Mouse (Mus musculus) liver, embryonic 16.5 days (tissue): ENCODE data around the gene Olfr703. TPM values are rescaled to one million over a fixed set of nuclear protein-coding genes. Genes with fewer than 3 reads are reported as not detected.

Experiments
- ATAC-seq: fragments of 200-750 bp; cut with Nextera tagmentation; 2 replicates; pipeline ENCODE4 v1.8.0; 2017; ENCODE audit warnings: low read depth, mild to moderate bottlenecking, moderate number of reproducible peaks, moderate library complexity
- H3K27ac ChIP-seq: fragments of 300-500 bp; sonication (generic); 2 replicates; pipeline ENCODE4 v1.5.1; 2014; ENCODE audit warnings: mild to moderate bottlenecking, low read length
- H3K27me3 ChIP-seq: fragments of 300-500 bp; sonication (generic); 2 replicates; pipeline ENCODE4 v1.6.1; 2014; ENCODE audit warnings: low read depth, low read length, mixed read lengths; ENCODE audit not compliant: control insufficient read depth, insufficient read depth
- H3K36me3 ChIP-seq: fragments of 300-500 bp; sonication (generic); 2 replicates; pipeline ENCODE4 v1.6.1; 2014; ENCODE audit warnings: mild to moderate bottlenecking; ENCODE audit not compliant: control insufficient read depth, insufficient read depth
- H3K4me1 ChIP-seq: fragments of 300-500 bp; sonication (generic); 2 replicates; pipeline ENCODE4 v1.6.1; 2014; ENCODE audit warnings: low read depth, low read length, mixed read lengths; ENCODE audit not compliant: control insufficient read depth
- H3K4me2 ChIP-seq: fragments of 300-500 bp; sonication (generic); 2 replicates; pipeline ENCODE4 v1.6.1; 2014; ENCODE audit warnings: low read depth, low read length, mixed read lengths
- H3K4me3 ChIP-seq: fragments of 300-500 bp; sonication (generic); 2 replicates; pipeline ENCODE4 v1.5.1; 2014; ENCODE audit warnings: low read depth, mild to moderate bottlenecking, low read length
- H3K9ac ChIP-seq: fragments of 300-500 bp; sonication (generic); 2 replicates; pipeline ENCODE4 v1.6.1; 2014; ENCODE audit warnings: low read depth, low read length
- H3K9me3 ChIP-seq: fragments of 300-500 bp; sonication (generic); replicated peaks from 2 replicates; pipeline ENCODE4 v1.6.1; 2016; ENCODE audit warnings: low read length; ENCODE audit not compliant: control insufficient read depth
- WGBS: fragments of 180-500 bp; shearing (Covaris S2); extraction: QIAGEN DNeasy Blood & Tissue Kit; methylation state at CpG from one replicate; pipeline ENCODE4 v1.1.7; 2014; ENCODE audit not compliant: insufficient replicate concordance; 5-methylcytosine and 5-hydroxymethylcytosine counted together
- polyA plus RNA-seq: library from polyadenylated mRNA; unstranded; fragments of >200 nt; fragmentation: Nextera tagmentation; extraction: Ambion mirVana; gene quantifications from 2 replicates; pipeline ENCODE4 v1.2.1, GENCODE M21; 2015

Gene Olfr703
- not detected in 2 replicates for polyA plus RNA-seq

DNA sequence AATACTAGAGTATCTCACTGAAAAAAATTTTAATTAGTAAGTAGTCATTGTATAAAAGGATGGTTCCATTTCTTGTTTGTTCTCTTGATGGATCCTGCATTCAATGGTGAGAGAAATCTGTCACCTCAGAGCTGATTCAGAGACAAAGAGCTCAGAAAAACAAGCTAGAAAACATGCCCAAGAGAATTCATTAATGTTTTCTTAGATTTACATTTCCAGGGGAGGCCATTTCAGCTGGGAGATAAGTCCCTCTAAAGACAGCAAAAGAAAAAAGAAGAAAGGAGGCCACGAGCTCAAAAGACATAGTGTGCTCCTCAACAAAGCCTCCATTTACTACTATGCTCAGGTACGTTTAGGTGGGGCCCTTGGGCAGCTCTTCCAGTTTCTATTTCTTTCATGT, at the start of gene Olfr703:
TSS of gene Olfr703 (plus strand) at position 301 of the 400 bp plus-strand sequence.
- H3K4me2 ChIP-seq = no peak within 1 kb of the TSS
- WGBS = 35% methylated on average over 2 of the region's 2 CpGs
- H3K27ac ChIP-seq = no peak within 1 kb of the TSS
- no peaks in the 10 kb centered on the region for H3K9me3 ChIP-seq
- H3K4me3 ChIP-seq = no peak within 1 kb of the TSS
- H3K9ac ChIP-seq = no peak within 1 kb of the TSS
- no peaks in the 10 kb centered on the region for H3K4me1 ChIP-seq
- ATAC-seq = no peak
- H3K36me3 ChIP-seq = no peaks in the 10 kb centered on the region
- H3K27me3 ChIP-seq = no peaks in the 10 kb centered on the region

DNA sequence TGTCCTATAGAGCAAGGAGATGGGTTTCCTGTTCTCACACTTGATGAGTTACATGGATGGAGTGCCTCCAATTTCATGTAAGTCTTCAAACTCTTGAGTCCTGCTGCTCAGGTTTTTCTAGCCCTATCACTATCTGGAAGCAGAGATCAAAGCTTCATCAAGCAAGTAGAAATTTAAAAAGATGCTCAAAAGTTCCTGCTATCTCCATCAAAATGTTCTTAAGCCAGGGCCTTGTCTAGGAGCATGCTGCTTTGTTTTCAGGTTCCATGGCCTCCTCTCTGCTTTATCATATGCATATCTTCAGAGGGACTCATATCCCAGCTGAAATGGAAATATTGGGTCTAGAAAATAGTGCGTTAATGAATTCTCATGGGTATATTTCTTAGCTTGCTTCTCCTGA, 34.4 kb upstream of the Olfr703 start, which contains the start of gene Olfr700:
TSS of gene Olfr700 (minus strand) at position 101 of the 400 bp plus-strand sequence.
- no peak within 1 kb of the TSS for H3K27ac ChIP-seq
- WGBS = 67% methylated on average over 1 of the region's 1 CpGs
- no peak within 1 kb of the TSS for H3K4me2 ChIP-seq
- H3K36me3 ChIP-seq = no peaks in the 10 kb centered on the region
- no peak within 1 kb of the TSS for H3K4me3 ChIP-seq
- H3K9me3 ChIP-seq = no peaks in the 10 kb centered on the region
- ATAC-seq = no peak
- no peak within 1 kb of the TSS for H3K9ac ChIP-seq
- no peaks in the 10 kb centered on the region for H3K4me1 ChIP-seq
- H3K27me3 ChIP-seq = no peaks in the 10 kb centered on the region

DNA sequence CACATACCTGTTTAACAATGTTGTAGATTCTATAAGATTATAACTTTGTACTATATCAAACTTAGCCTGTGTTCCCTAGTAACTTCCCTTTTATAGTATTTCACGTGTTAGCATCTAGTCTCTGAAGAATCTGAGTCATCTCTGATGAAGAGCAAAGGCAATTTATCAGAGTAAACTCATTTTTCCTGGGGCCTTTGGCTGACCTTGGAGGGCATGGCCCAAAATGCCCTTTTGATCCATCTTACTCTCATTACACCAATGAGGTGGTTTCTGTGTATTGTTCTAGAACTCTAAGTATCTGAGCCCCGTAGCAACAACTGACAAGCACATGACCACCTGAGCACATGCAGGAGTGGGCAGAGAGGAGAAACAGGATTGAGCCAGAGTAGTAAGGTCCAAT, 29.3 kb upstream of the Olfr703 start, which contains the start of gene Olfr701:
TSS of gene Olfr701 (plus strand) at position 301 of the 400 bp plus-strand sequence.
- Histone ChIP-seq H3K9ac (no peak within 1 kb of the TSS), H3K4me2 (no peak within 1 kb of the TSS), H3K27me3 (no peaks in the 10 kb centered on the region), H3K9me3 (no peaks in the 10 kb centered on the region), H3K4me1 (no peaks in the 10 kb centered on the region), H3K36me3 (no peaks in the 10 kb centered on the region), H3K27ac (no peak within 1 kb of the TSS), H3K4me3 (no peak within 1 kb of the TSS)
- no peak for ATAC-seq
- 35% methylated on average over 2 of the region's 2 CpGs for WGBS

DNA sequence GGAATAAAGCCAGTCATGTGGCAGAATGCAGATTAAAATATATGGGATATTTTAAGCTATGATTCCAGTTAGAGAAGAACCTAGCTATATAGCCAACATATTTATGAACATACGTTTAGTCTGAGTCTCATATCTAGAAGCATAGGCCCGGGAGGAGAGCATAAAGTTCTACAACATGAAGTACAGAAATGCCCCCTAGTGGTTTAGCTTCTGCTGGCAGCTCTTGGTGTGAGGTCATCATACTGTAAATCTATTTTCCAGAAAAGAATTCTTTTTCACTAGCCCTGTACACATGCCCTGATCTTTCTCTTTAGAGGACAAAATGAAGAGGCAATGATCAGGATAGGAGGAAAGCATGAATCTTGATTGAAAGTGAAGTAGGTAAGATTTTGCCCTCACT, 27.4 kb upstream of the Olfr703 start:
- H3K27me3 ChIP-seq = no peaks in the 10 kb centered on the region
- WGBS = 18% methylated on average over 2 of the region's 2 CpGs
- no peak overlapping the region for H3K27ac ChIP-seq
- H3K36me3 ChIP-seq = no peaks in the 10 kb centered on the region
- H3K9me3 ChIP-seq = no peaks in the 10 kb centered on the region
- no peak overlapping the region for H3K4me3 ChIP-seq
- no peaks in the 10 kb centered on the region for H3K4me1 ChIP-seq
- no peak overlapping the region for H3K9ac ChIP-seq
- no peak overlapping the region for H3K4me2 ChIP-seq
- no peak for ATAC-seq

DNA sequence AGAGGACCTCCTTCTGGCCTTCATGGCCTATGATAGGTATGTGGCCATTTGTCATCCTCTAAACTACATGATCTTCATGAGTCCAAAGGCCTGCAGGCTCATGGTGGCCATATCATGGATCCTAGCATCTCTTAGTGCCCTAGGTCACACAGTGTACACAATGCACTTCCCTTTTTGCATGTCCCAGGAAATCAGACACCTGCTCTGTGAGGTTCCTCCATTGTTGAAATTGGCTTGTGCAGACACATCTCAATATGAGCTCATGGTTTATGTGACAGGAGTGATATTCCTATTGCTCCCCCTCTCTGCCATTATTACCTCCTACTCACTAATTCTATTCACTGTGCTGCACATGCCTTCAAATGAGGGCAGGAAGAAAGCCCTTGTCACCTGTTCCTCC, 24.7 kb upstream of the Olfr703 start:
- H3K27ac ChIP-seq = no peak overlapping the region
- H3K4me2 ChIP-seq = no peak overlapping the region
- no peaks in the 10 kb centered on the region for H3K36me3 ChIP-seq

DNA sequence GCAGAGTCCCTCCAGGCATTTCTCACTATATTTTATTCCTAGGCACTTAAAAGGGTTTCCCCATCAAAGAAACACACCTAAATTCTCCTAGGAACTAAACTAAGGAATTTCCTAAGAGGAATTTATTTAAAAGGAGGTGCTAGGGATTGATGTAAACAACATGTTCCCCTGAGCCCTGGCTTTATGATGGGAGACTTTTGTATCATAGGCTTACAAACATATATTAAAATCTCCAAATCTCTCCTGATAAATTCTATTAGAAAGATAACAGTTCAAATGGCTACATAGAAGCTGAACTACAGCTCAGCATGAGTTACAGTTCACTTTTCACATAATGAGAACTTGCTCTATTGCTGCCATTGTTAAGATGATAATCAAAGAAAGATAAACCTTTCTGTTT, 9.4 kb upstream of the Olfr703 start, which contains the start of gene Olfr702:
TSS of gene Olfr702 (minus strand) at position 101 of the 400 bp plus-strand sequence.
- Histone ChIP-seq H3K4me2 (no peak within 1 kb of the TSS), H3K36me3 (no peaks in the 10 kb centered on the region), H3K4me3 (no peak within 1 kb of the TSS), H3K27me3 (no peaks in the 10 kb centered on the region), H3K9me3 (no peaks in the 10 kb centered on the region), H3K9ac (no peak within 1 kb of the TSS), H3K4me1 (no peaks in the 10 kb centered on the region), H3K27ac (no peak within 1 kb of the TSS)
- no peak for ATAC-seq

More for the DNA sequence above, 24.7 kb upstream of the Olfr703 start:
- Histone ChIP-seq H3K27me3 (no peaks in the 10 kb centered on the region), H3K4me3 (no peak overlapping the region), H3K4me1 (no peaks in the 10 kb centered on the region), H3K9me3 (no peaks in the 10 kb centered on the region), H3K9ac (no peak overlapping the region)
- no peak for ATAC-seq

GRCm38 (mm10) chr7:106862885-106863284, 19.7 kb downstream of the Olfr703 start, which contains the start of gene Olfr704:
TSS of gene Olfr704 (plus strand) at chr7:106863185.
- H3K27ac ChIP-seq = no peak within 1 kb of the TSS
- no peaks in the 10 kb centered on the region for H3K9me3 ChIP-seq
- H3K36me3 ChIP-seq = no peaks in the 10 kb centered on the region
- no peak within 1 kb of the TSS for H3K4me2 ChIP-seq
- no peaks in the 10 kb centered on the region for H3K4me1 ChIP-seq
- H3K27me3 ChIP-seq = no peaks in the 10 kb centered on the region
- ATAC-seq = no peak
- no peak within 1 kb of the TSS for H3K4me3 ChIP-seq
- no peak within 1 kb of the TSS for H3K9ac ChIP-seq

DNA sequence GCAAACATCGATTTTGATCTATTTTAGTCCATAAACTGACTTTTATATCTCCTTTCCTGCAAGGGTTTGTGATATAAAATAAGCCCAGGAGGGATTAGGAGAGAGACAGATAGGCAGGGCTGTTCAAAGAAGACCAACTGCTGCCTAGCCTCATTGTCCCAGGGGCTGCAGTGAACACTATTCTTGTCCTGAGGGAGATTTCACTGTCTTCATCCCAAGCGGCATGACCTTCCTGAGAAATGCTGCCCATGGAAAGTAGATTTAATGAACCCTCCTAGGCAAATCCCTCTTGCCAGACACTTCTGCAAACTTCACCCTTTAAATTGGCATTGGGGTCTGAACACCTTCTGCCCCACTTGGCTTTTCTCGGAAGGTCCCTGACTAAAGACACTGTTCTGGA, 33.6 kb downstream of the Olfr703 start, which contains the start of gene Olfr705:
TSS of gene Olfr705 (minus strand) at position 101 of the 400 bp plus-strand sequence.
- Histone ChIP-seq H3K36me3 (no peaks in the 10 kb centered on the region), H3K27me3 (no peaks in the 10 kb centered on the region), H3K9ac (no peak within 1 kb of the TSS), H3K4me1 (no peaks in the 10 kb centered on the region), H3K4me3 (no peak within 1 kb of the TSS), H3K4me2 (no peak within 1 kb of the TSS), H3K27ac (no peak within 1 kb of the TSS), H3K9me3 (no peaks in the 10 kb centered on the region)
- WGBS = 48% methylated on average over 3 of the region's 3 CpGs
- no peak for ATAC-seq

- ATAC-seq = no peak
- H3K4me1 ChIP-seq = no peaks in the 10 kb centered on the region
These were observed 44.9 kb downstream of the Olfr703 start, which contains the start of gene Olfr706 for GRCm38 (mm10) chr7:106888062-106888461. TSS of gene Olfr706 (minus strand) at chr7:106888162.

More at GRCm38 (mm10) chr7:106888062-106888461, 44.9 kb downstream of the Olfr703 start, which contains the start of gene Olfr706:
- 44% methylated on average over 2 of the region's 2 CpGs for WGBS
- Histone ChIP-seq H3K4me3 (no peak within 1 kb of the TSS), H3K4me2 (no peak within 1 kb of the TSS), H3K9ac (no peak within 1 kb of the TSS), H3K36me3 (no peaks in the 10 kb centered on the region), H3K27ac (no peak within 1 kb of the TSS), H3K9me3 (no peaks in the 10 kb centered on the region), H3K27me3 (no peaks in the 10 kb centered on the region)
